Mouse (Mus musculus): ENCODE data around the gene Copg2. TPM values are rescaled to one million over a fixed set of nuclear protein-coding genes. Genes with fewer than 3 reads are reported as not detected.

Copg2 gene
- polyA plus RNA-seq, 1 experiment from 2014 or later, result 20.6 TPM

- no peak overlapping the region for H3K4me3 ChIP-seq (replicated peaks; ENCODE audit: low read length)
- peaks cover 4% of the 10 kb centered on the region; the same call in 1 of the 2 replicates for H3K4me1 ChIP-seq (ENCODE audit: control insufficient read depth, insufficient read depth, low read length)
- ATAC-seq (ENCODE audit: insufficient read depth, low FRiP score), result no peak
- no peaks in the 10 kb centered on the region for H3K36me3 ChIP-seq (ENCODE audit: control insufficient read depth, insufficient read depth, low read length)
- no peak overlapping the region for H3K9ac ChIP-seq (ENCODE audit: low read length)
- no peaks in the 10 kb centered on the region for H3K9me3 ChIP-seq (replicated peaks; ENCODE audit: control insufficient read depth, low read length)
- WGBS, result 50% methylated on average over 10 of the region's 10 CpGs
- no peak overlapping the region for H3K27ac ChIP-seq (ENCODE audit: low read length)
- no peaks in the 10 kb centered on the region for H3K27me3 ChIP-seq (ENCODE audit: control insufficient read depth, insufficient read depth, low read length)
- no peak overlapping the region for H3K4me2 ChIP-seq (ENCODE audit: low read depth, low read length)
These were observed 185.2 kb downstream of the Copg2 start for GRCm38 (mm10) chr6:30711365-30711763.

GRCm38 (mm10) chr6:30710371-30711364 is 185.9 kb downstream of the Copg2 start:
- Histone ChIP-seq H3K9me3 (replicated peaks; ENCODE audit: control insufficient read depth, low read length) (no peaks in the 10 kb centered on the region), H3K27ac (ENCODE audit: low read length) (peak overlapping the region; percentile 34), H3K36me3 (ENCODE audit: control insufficient read depth, insufficient read depth, low read length) (no peaks in the 10 kb centered on the region), H3K4me2 (ENCODE audit: low read depth, low read length) (no peak overlapping the region), H3K4me1 (ENCODE audit: control insufficient read depth, insufficient read depth, low read length) (peaks cover 4% of the 10 kb centered on the region; the same call in 1 of the 2 replicates), H3K4me3 (replicated peaks; ENCODE audit: low read length) (no peak overlapping the region), H3K9ac (ENCODE audit: low read length) (no peak overlapping the region), H3K27me3 (ENCODE audit: control insufficient read depth, insufficient read depth, low read length) (no peaks in the 10 kb centered on the region)
- WGBS, result 48% methylated on average over 25 of the region's 25 CpGs
- no peak for ATAC-seq (ENCODE audit: insufficient read depth, low FRiP score)

GRCm38 (mm10) chr6:30709115-30709514 is 187.5 kb downstream of the Copg2 start:
- Histone ChIP-seq H3K27ac (ENCODE audit: low read length) (no peak overlapping the region), H3K4me1 (ENCODE audit: control insufficient read depth, insufficient read depth, low read length) (peaks cover 4% of the 10 kb centered on the region; the same call in 1 of the 2 replicates), H3K9ac (ENCODE audit: low read length) (no peak overlapping the region), H3K36me3 (ENCODE audit: control insufficient read depth, insufficient read depth, low read length) (no peaks in the 10 kb centered on the region), H3K4me2 (ENCODE audit: low read depth, low read length) (no peak overlapping the region), H3K4me3 (replicated peaks; ENCODE audit: low read length) (no peak overlapping the region), H3K27me3 (ENCODE audit: control insufficient read depth, insufficient read depth, low read length) (no peaks in the 10 kb centered on the region), H3K9me3 (replicated peaks; ENCODE audit: control insufficient read depth, low read length) (no peaks in the 10 kb centered on the region)
- 43% methylated on average over 6 of the region's 6 CpGs for WGBS
- ATAC-seq (ENCODE audit: insufficient read depth, low FRiP score), result no peak

- no peaks in the 10 kb centered on the region for H3K36me3 ChIP-seq (ENCODE audit: control insufficient read depth, insufficient read depth, low read length)
- WGBS, result 49% methylated on average over 9 of the region's 9 CpGs
- peak; percentile 89 for ATAC-seq (ENCODE audit: insufficient read depth, low FRiP score)
- no peaks in the 10 kb centered on the region for H3K27me3 ChIP-seq (ENCODE audit: control insufficient read depth, insufficient read depth, low read length)
- no peak overlapping the region for H3K4me3 ChIP-seq (replicated peaks; ENCODE audit: low read length)
- no peak overlapping the region for H3K9ac ChIP-seq (ENCODE audit: low read length)
- H3K27ac ChIP-seq (ENCODE audit: low read length), result peak overlapping the region; percentile 75
- H3K4me1 ChIP-seq (ENCODE audit: control insufficient read depth, insufficient read depth, low read length), result peaks cover 10% of the 10 kb centered on the region; the same call in 1 of the 2 replicates
- no peaks in the 10 kb centered on the region for H3K9me3 ChIP-seq (replicated peaks; ENCODE audit: control insufficient read depth, low read length)
- no peak overlapping the region for H3K4me2 ChIP-seq (ENCODE audit: low read depth, low read length)
These were observed 192.5 kb downstream of the Copg2 start for GRCm38 (mm10) chr6:30703977-30704602.

GRCm38 (mm10) chr6:30703476-30703875 is 193.1 kb downstream of the Copg2 start:
- peak overlapping the region; percentile 75 for H3K27ac ChIP-seq (ENCODE audit: low read length)
- ATAC-seq (ENCODE audit: insufficient read depth, low FRiP score), result no peak
- H3K36me3 ChIP-seq (ENCODE audit: control insufficient read depth, insufficient read depth, low read length), result no peaks in the 10 kb centered on the region

GRCm38 (mm10) chr6:30702881-30703280 is 193.7 kb downstream of the Copg2 start:
- H3K4me3 ChIP-seq (replicated peaks; ENCODE audit: low read length), result no peak overlapping the region
- ATAC-seq (ENCODE audit: insufficient read depth, low FRiP score), result no peak
- peak overlapping the region; percentile 75; the same call in 1 of the 2 replicates for H3K27ac ChIP-seq (ENCODE audit: low read length)

More at GRCm38 (mm10) chr6:30703476-30703875, 193.1 kb downstream of the Copg2 start:
- H3K27me3 ChIP-seq (ENCODE audit: control insufficient read depth, insufficient read depth, low read length), result no peaks in the 10 kb centered on the region
- H3K4me3 ChIP-seq (replicated peaks; ENCODE audit: low read length), result no peak overlapping the region
- peaks cover 10% of the 10 kb centered on the region; the same call in 1 of the 2 replicates for H3K4me1 ChIP-seq (ENCODE audit: control insufficient read depth, insufficient read depth, low read length)
- 57% methylated on average over 6 of the region's 6 CpGs for WGBS
- H3K9me3 ChIP-seq (replicated peaks; ENCODE audit: control insufficient read depth, low read length), result no peaks in the 10 kb centered on the region
- H3K4me2 ChIP-seq (ENCODE audit: low read depth, low read length), result no peak overlapping the region
- no peak overlapping the region for H3K9ac ChIP-seq (ENCODE audit: low read length)

GRCm38 (mm10) chr6:30700182-30700581 is 196.4 kb downstream of the Copg2 start:
- H3K9ac ChIP-seq (ENCODE audit: low read length), result 0 out of 2 replicates have a peak overlapping the region, but pooled peaks have one; percentile 9
- H3K4me2 ChIP-seq (ENCODE audit: low read depth, low read length), result no peak overlapping the region; the same call in 1 of the 2 replicates
- peaks cover 17% of the 10 kb centered on the region for H3K4me1 ChIP-seq (ENCODE audit: control insufficient read depth, insufficient read depth, low read length)
- no peak for ATAC-seq (ENCODE audit: insufficient read depth, low FRiP score)
- WGBS, result 27% methylated on average over 6 of the region's 6 CpGs
- no peaks in the 10 kb centered on the region for H3K9me3 ChIP-seq (replicated peaks; ENCODE audit: control insufficient read depth, low read length)
- H3K4me3 ChIP-seq (replicated peaks; ENCODE audit: low read length), result no peak overlapping the region
- H3K36me3 ChIP-seq (ENCODE audit: control insufficient read depth, insufficient read depth, low read length), result no peaks in the 10 kb centered on the region
- H3K27me3 ChIP-seq (ENCODE audit: control insufficient read depth, insufficient read depth, low read length), result no peaks in the 10 kb centered on the region
- peak overlapping the region; percentile 86; the same call in 1 of the 2 replicates for H3K27ac ChIP-seq (ENCODE audit: low read length)

More at GRCm38 (mm10) chr6:30702881-30703280, 193.7 kb downstream of the Copg2 start:
- Histone ChIP-seq H3K9me3 (replicated peaks; ENCODE audit: control insufficient read depth, low read length) (no peaks in the 10 kb centered on the region), H3K4me2 (ENCODE audit: low read depth, low read length) (no peak overlapping the region), H3K9ac (ENCODE audit: low read length) (no peak overlapping the region), H3K4me1 (ENCODE audit: control insufficient read depth, insufficient read depth, low read length) (peaks cover 10% of the 10 kb centered on the region), H3K36me3 (ENCODE audit: control insufficient read depth, insufficient read depth, low read length) (no peaks in the 10 kb centered on the region), H3K27me3 (ENCODE audit: control insufficient read depth, insufficient read depth, low read length) (no peaks in the 10 kb centered on the region)
- WGBS, result 67% methylated on average over 6 of the region's 6 CpGs

GRCm38 (mm10) chr6:30698036-30698435 is 198.6 kb downstream of the Copg2 start:
- H3K4me2 ChIP-seq (ENCODE audit: low read depth, low read length), result no peak overlapping the region
- H3K4me1 ChIP-seq (ENCODE audit: control insufficient read depth, insufficient read depth, low read length), result peaks cover 18% of the 10 kb centered on the region
- no peak for ATAC-seq (ENCODE audit: insufficient read depth, low FRiP score)
- no peaks in the 10 kb centered on the region for H3K9me3 ChIP-seq (replicated peaks; ENCODE audit: control insufficient read depth, low read length)
- WGBS, result 62% methylated on average over 4 of the region's 4 CpGs
- no peak overlapping the region for H3K9ac ChIP-seq (ENCODE audit: low read length)
- H3K27ac ChIP-seq (ENCODE audit: low read length), result peak overlapping the region; percentile 86
- no peak overlapping the region for H3K4me3 ChIP-seq (replicated peaks; ENCODE audit: low read length)
- no peaks in the 10 kb centered on the region for H3K27me3 ChIP-seq (ENCODE audit: control insufficient read depth, insufficient read depth, low read length)
- no peaks in the 10 kb centered on the region for H3K36me3 ChIP-seq (ENCODE audit: control insufficient read depth, insufficient read depth, low read length)
